Mouse (Mus musculus) ES-Bruce4 (cell line): ENCODE results near the gene Brca2.

Experiments
- CTCF ChIP-seq: IDR thresholded peaks from one replicate; pipeline ENCODE4 v1.8.1; 2011; ENCODE audit warnings: low read depth, low read length
- EP300 ChIP-seq: IDR thresholded peaks from 2 replicates; pipeline ENCODE4 v1.6.1; 2011; ENCODE audit warnings: low read depth, low read length; ENCODE audit not compliant: insufficient read depth
- POLR2A ChIP-seq: IDR thresholded peaks from one replicate; pipeline ENCODE4 v1.8.1; 2011; ENCODE audit warnings: low read length; ENCODE audit not compliant: insufficient read depth

DNA sequence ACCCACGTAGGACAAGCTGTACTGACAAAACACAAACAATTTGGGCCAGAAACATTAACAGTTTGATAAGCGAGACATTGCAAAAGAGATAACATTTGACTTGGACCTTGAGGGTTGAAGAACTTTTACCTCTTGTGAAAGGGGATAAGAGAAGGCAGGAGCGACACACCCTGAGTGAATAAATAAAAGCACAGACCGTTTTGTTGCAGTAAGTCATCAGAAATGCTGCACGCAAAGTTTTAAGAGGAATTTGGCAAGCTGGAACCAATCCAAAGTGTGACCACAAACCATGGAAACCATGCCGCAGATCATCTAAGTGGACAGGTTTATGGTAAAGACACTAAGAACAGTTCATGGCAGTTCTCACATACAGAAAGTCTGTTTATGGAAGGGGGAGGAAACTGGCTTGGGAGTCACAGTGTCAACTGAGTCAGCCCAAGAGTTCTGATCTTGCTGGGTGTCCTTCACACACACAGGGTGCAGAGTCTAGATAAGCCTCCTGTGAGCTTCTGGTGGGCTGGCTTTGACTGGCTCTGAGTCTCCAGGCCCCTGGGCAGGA is 56.3 kb downstream of the Brca2 start:
- TF ChIP-seq POLR2A (no peak), CTCF (no peak), EP300 (no peak)
